8 mouse cellular contexts compared by ENCODE assay signal in genomic region chr5:120612822-120613604, GRCm38 (mm10). TPM values are rescaled to one million over a fixed set of nuclear protein-coding genes. Genes with fewer than 3 reads are reported as not detected.
DNase-seq lines count a peak whose midpoint lies in the region; ATAC-seq and TF ChIP-seq lines count a peak whose summit lies in the region.

No protein-coding gene starts in this region.

- H3K27ac ChIP-seq in CH12.LX (ENCODE audit: insufficient read depth, low read depth), result peak overlapping the region; percentile 73
- peak overlapping the region; percentile 71; the same call in 1 of the 2 replicates for H3K27ac ChIP-seq in forebrain, embryonic 11.5 days (ENCODE audit: low read depth, low read length)
- H3K27ac ChIP-seq in heart, embryonic 16.5 days (ENCODE audit: low read length), result peak overlapping the region; percentile 81
- H3K27ac ChIP-seq in liver, embryonic 15.5 days (replicated peaks), result peak overlapping the region; percentile 86
- 0 out of 2 replicates have a peak overlapping the region, but pooled peaks have one; percentile 57 for H3K27ac ChIP-seq in neural tube, embryonic 12.5 days

- no peak for TF ChIP-seq RAD21 in CH12.LX (IDR thresholded peaks at IDR 0.05; ENCODE audit: low read depth, low read length)

- in situ Hi-C loops in CH12.LX (cut with MboI; ENCODE audit: low pct_ligation_motif_present, low pct_unique_long_range_greater_than_20kb, low sequenced_read_pairs), result loop anchor here (25.0 kb wide), 2 partner anchors 351 to 476 kb away; no protein-coding TSS in a partner anchor

- WGBS in forebrain, embryonic 11.5 days, result under 1% methylated on average over 69 of the region's 69 CpGs
- under 1% methylated on average over 69 of the region's 69 CpGs for WGBS in heart, embryonic 16.5 days
- under 1% methylated on average over 69 of the region's 69 CpGs for WGBS in liver, embryonic 15.5 days (ENCODE audit: insufficient replicate concordance)
- under 1% methylated on average over 69 of the region's 69 CpGs for WGBS in neural tube, embryonic 12.5 days

- ATAC-seq in forebrain, embryonic 11.5 days (replicated peaks; ENCODE audit: low FRiP score), result peak; percentile 93
- peak; percentile 91 for ATAC-seq in heart, embryonic 16.5 days (replicated peaks; ENCODE audit: extremely low read depth, insufficient read depth, low FRiP score)
- peak; percentile 90 for ATAC-seq in liver, embryonic 15.5 days (ENCODE audit: insufficient read depth)
- peak; percentile 92 for ATAC-seq in neural tube, embryonic 12.5 days (ENCODE audit: low FRiP score, low read depth)

- no peak for TF ChIP-seq CTCF in CH12.LX (conservative IDR thresholded peaks at IDR 0.05 in 1 of 2, IDR thresholded peaks at IDR 0.05 in 1 of 2; ENCODE audit: low read depth in 2 of 2, low read length in 2 of 2)

- H3K4me1 ChIP-seq in CH12.LX (ENCODE audit: control insufficient read depth in 1 of 2, insufficient read depth in 2 of 2), result peaks cover 5 to 21% of the 10 kb centered on the region in 2 experiments; a peak in 3 of 4 replicates
- peaks cover 4% of the 10 kb centered on the region; the same call in 1 of the 2 replicates for H3K4me1 ChIP-seq in forebrain, embryonic 11.5 days (replicated peaks; ENCODE audit: control insufficient read depth, insufficient read depth, low read length)
- H3K4me1 ChIP-seq in heart, embryonic 16.5 days (ENCODE audit: control insufficient read depth, insufficient read depth, low read length), result peaks cover 14% of the 10 kb centered on the region
- H3K4me1 ChIP-seq in liver, embryonic 15.5 days (replicated peaks), result peaks cover 34% of the 10 kb centered on the region
- H3K4me1 ChIP-seq in neural tube, embryonic 12.5 days, result peaks cover 18% of the 10 kb centered on the region

- no peaks in the 10 kb centered on the region for H3K27me3 ChIP-seq in CH12.LX (replicated peaks)
- H3K27me3 ChIP-seq in forebrain, embryonic 11.5 days (ENCODE audit: control insufficient read depth, insufficient read depth, low read length), result no peaks in the 10 kb centered on the region
- H3K27me3 ChIP-seq in heart, embryonic 16.5 days (ENCODE audit: control insufficient read depth, insufficient read depth, low read length), result no peaks in the 10 kb centered on the region
- no peaks in the 10 kb centered on the region for H3K27me3 ChIP-seq in liver, embryonic 15.5 days
- H3K27me3 ChIP-seq in neural tube, embryonic 12.5 days (replicated peaks), result no peaks in the 10 kb centered on the region

- H3K9me3 ChIP-seq in CH12.LX (replicated peaks; ENCODE audit: low read length), result peaks cover 2% of the 10 kb centered on the region
- H3K9me3 ChIP-seq in forebrain, embryonic 11.5 days (ENCODE audit: control insufficient read depth, low read length), result peaks cover 5% of the 10 kb centered on the region
- peaks cover 5% of the 10 kb centered on the region for H3K9me3 ChIP-seq in heart, embryonic 16.5 days (replicated peaks; ENCODE audit: control insufficient read depth, low read length)
- H3K9me3 ChIP-seq in liver, embryonic 15.5 days (replicated peaks), result 0 out of 2 replicates have a peak, but pooled peaks cover 4% of the 10 kb centered on the region
- H3K9me3 ChIP-seq in neural tube, embryonic 12.5 days, result peaks cover 8% of the 10 kb centered on the region; the same call in 1 of the 2 replicates

- dilution Hi-C loops in CH12.LX (cut with MboI; ENCODE audit: extremely low pct_ligation_motif_present, extremely low pct_unique_long_range_greater_than_20kb, low sequenced_read_pairs), result no loop called here

- peak overlapping the region; percentile 74 for H3K9ac ChIP-seq in CH12.LX (ENCODE audit: insufficient read depth, low read depth)
- H3K9ac ChIP-seq in forebrain, embryonic 11.5 days (ENCODE audit: low read length), result peak overlapping the region; percentile 67
- peak overlapping the region; percentile 67 for H3K9ac ChIP-seq in heart, embryonic 16.5 days (ENCODE audit: low read length)
- peak overlapping the region; percentile 61 for H3K9ac ChIP-seq in liver, embryonic 15.5 days
- peak overlapping the region; percentile 61 for H3K9ac ChIP-seq in neural tube, embryonic 12.5 days

- peaks cover 16 to 58% of the 10 kb centered on the region in 2 experiments for H3K36me3 ChIP-seq in CH12.LX (replicated peaks in 1 of 2; ENCODE audit: control insufficient read depth in 1 of 2, insufficient read depth in 1 of 2, low read length in 1 of 2)
- H3K36me3 ChIP-seq in forebrain, embryonic 11.5 days (ENCODE audit: control insufficient read depth, insufficient read depth, low read length), result peaks cover 8% of the 10 kb centered on the region
- peaks cover 17% of the 10 kb centered on the region for H3K36me3 ChIP-seq in heart, embryonic 16.5 days (ENCODE audit: control insufficient read depth, insufficient read depth)
- peaks cover 24% of the 10 kb centered on the region for H3K36me3 ChIP-seq in liver, embryonic 15.5 days (replicated peaks)
- H3K36me3 ChIP-seq in neural tube, embryonic 12.5 days, result peaks cover 31% of the 10 kb centered on the region

- TF ChIP-seq POLR2A in CH12.LX (IDR thresholded peaks at IDR 0.05; ENCODE audit: low read depth, low read length), result peak; percentile 97

- peak overlapping the region; percentile 32; the same call in 1 of the 2 replicates for H3K4me2 ChIP-seq in CH12.LX (ENCODE audit: insufficient read depth, low read depth, poor library complexity, severe bottlenecking)
- peak overlapping the region; percentile 65 for H3K4me2 ChIP-seq in forebrain, embryonic 11.5 days (ENCODE audit: low read depth, low read length, severe bottlenecking)
- H3K4me2 ChIP-seq in heart, embryonic 16.5 days (ENCODE audit: low read depth, low read length), result peak overlapping the region; percentile 90
- peak overlapping the region; percentile 92 for H3K4me2 ChIP-seq in liver, embryonic 15.5 days
- peak overlapping the region; percentile 81 for H3K4me2 ChIP-seq in neural tube, embryonic 12.5 days (replicated peaks)

- peak overlapping the region; percentile 80 to 98 (median 88) for H3K4me3 ChIP-seq in CH12.LX (replicated peaks in 1 of 3; ENCODE audit: low read depth in 2 of 3, low read length in 2 of 3, poor library complexity in 1 of 3)
- peak overlapping the region; percentile 70 for H3K4me3 ChIP-seq in forebrain, embryonic 11.5 days (ENCODE audit: low read depth, low read length)
- H3K4me3 ChIP-seq in heart, embryonic 16.5 days (ENCODE audit: low read length), result peak overlapping the region; percentile 60
- peak overlapping the region; percentile 81 for H3K4me3 ChIP-seq in liver, embryonic 15.5 days (replicated peaks)
- peak overlapping the region; percentile 71 for H3K4me3 ChIP-seq in neural tube, embryonic 12.5 days

- H3K79me2 ChIP-seq in CH12.LX (replicated peaks; ENCODE audit: control insufficient read depth, extremely low read depth, insufficient read depth, poor library complexity, severe bottlenecking), result peaks cover 35% of the 10 kb centered on the region

- no peak for TF ChIP-seq EP300 in CH12.LX (IDR thresholded peaks at IDR 0.05; ENCODE audit: low read length)

- peak; percentile 100 for DNase-seq in CH12.LX (ENCODE audit: extremely low read depth)
- DNase-seq in c-Kit-positive CD71-positive TER-119-negative erythroid progenitor cells, embryonic 14.5 days (ENCODE audit: low read depth), result peak; percentile 100
- peak; percentile 100 for DNase-seq in forebrain, embryonic 11.5 days (ENCODE audit: low spot score)
- peak; percentile 100 for DNase-seq in kidney, postnatal 36 days
- DNase-seq in telencephalon, adult 2 months (ENCODE audit: low read depth, low spot score), result peak; percentile 100

RNA-seq across cellular contexts. Expression of gene Ddx54, which starts 0.5 kb away (rescaled TPM):
- 83.6 and 93.6 TPM in 2 replicates for total RNA-seq in CH12.LX (2012; rRNA removed)
- 56.6 and 63.7 TPM in 2 replicates for total RNA-seq in CH12.LX (2014; rRNA removed)
- polyA plus RNA-seq in CH12.LX (2012; ENCODE audit: insufficient read length, low read depth), result 91.8 and 96.8 TPM in 2 replicates
- 45.2 and 45.7 TPM in 2 replicates for polyA plus RNA-seq in forebrain, embryonic 11.5 days (2014; fragmentation: Nextera tagmentation; extraction: Ambion mirVana)
- polyA plus RNA-seq in heart, embryonic 16.5 days (2015; fragmentation: Nextera tagmentation; extraction: Ambion mirVana), result 30.2 and 35.0 TPM in 2 replicates
- polyA plus RNA-seq in liver, embryonic 15.5 days (2015; fragmentation: Nextera tagmentation; extraction: Ambion mirVana), result 16.2 and 17.7 TPM in 2 replicates
- polyA plus RNA-seq in neural tube, embryonic 12.5 days (2016; fragmentation: Nextera tagmentation; extraction: Ambion mirVana), result 57.8 and 58.3 TPM in 2 replicates

RNA-seq across cellular contexts. Expression of gene Rita1, which starts 0.6 kb away (rescaled TPM):
- total RNA-seq in CH12.LX (2012; rRNA removed) (6.3 and 7.3 TPM in 2 replicates), CH12.LX (2014; rRNA removed) (6.2 and 7.3 TPM in 2 replicates)
- polyA plus RNA-seq in CH12.LX (2012; ENCODE audit: insufficient read length, low read depth), result 10.2 and 10.8 TPM in 2 replicates
- 10.2 and 10.6 TPM in 2 replicates for polyA plus RNA-seq in forebrain, embryonic 11.5 days (2014; fragmentation: Nextera tagmentation; extraction: Ambion mirVana)
- polyA plus RNA-seq in heart, embryonic 16.5 days (2015; fragmentation: Nextera tagmentation; extraction: Ambion mirVana), result 13.2 and 14.0 TPM in 2 replicates
- polyA plus RNA-seq in liver, embryonic 15.5 days (2015; fragmentation: Nextera tagmentation; extraction: Ambion mirVana), result 4.0 TPM in 2 replicates
- 19.1 and 20.1 TPM in 2 replicates for polyA plus RNA-seq in neural tube, embryonic 12.5 days (2016; fragmentation: Nextera tagmentation; extraction: Ambion mirVana)

RNA-seq across cellular contexts. Expression of gene Cfap73, which starts 21.0 kb away (rescaled TPM):
- total RNA-seq in CH12.LX (2012; rRNA removed) (not detected in 2 replicates), CH12.LX (2014; rRNA removed) (not detected in 2 replicates)
- polyA plus RNA-seq in CH12.LX (2012; ENCODE audit: insufficient read length, low read depth), result 0.26 TPM in 1 of 2 replicates, not detected in the other
- polyA plus RNA-seq in forebrain, embryonic 11.5 days (2014; fragmentation: Nextera tagmentation; extraction: Ambion mirVana), result not detected in 2 replicates
- 0.49 TPM in 1 of 2 replicates, not detected in the other for polyA plus RNA-seq in heart, embryonic 16.5 days (2015; fragmentation: Nextera tagmentation; extraction: Ambion mirVana)
- not detected in 2 replicates for polyA plus RNA-seq in liver, embryonic 15.5 days (2015; fragmentation: Nextera tagmentation; extraction: Ambion mirVana)
- polyA plus RNA-seq in neural tube, embryonic 12.5 days (2016; fragmentation: Nextera tagmentation; extraction: Ambion mirVana), result not detected in 2 replicates

RNA-seq across cellular contexts. Expression of gene Iqcd, which starts 24.2 kb away (rescaled TPM):
- total RNA-seq in CH12.LX (2012; rRNA removed) (0.25 and 0.59 TPM in 2 replicates), CH12.LX (2014; rRNA removed) (not detected in 2 replicates)
- 0.35 and 0.77 TPM in 2 replicates for polyA plus RNA-seq in CH12.LX (2012; ENCODE audit: insufficient read length, low read depth)
- polyA plus RNA-seq in forebrain, embryonic 11.5 days (2014; fragmentation: Nextera tagmentation; extraction: Ambion mirVana), result 1.1 TPM in 2 replicates
- 0.36 and 0.42 TPM in 2 replicates for polyA plus RNA-seq in heart, embryonic 16.5 days (2015; fragmentation: Nextera tagmentation; extraction: Ambion mirVana)
- 0.90 and 1.2 TPM in 2 replicates for polyA plus RNA-seq in liver, embryonic 15.5 days (2015; fragmentation: Nextera tagmentation; extraction: Ambion mirVana)
- 0.70 and 0.93 TPM in 2 replicates for polyA plus RNA-seq in neural tube, embryonic 12.5 days (2016; fragmentation: Nextera tagmentation; extraction: Ambion mirVana)

RNA-seq across cellular contexts. Expression of gene Tpcn1, which starts 24.5 kb away (rescaled TPM):
- total RNA-seq in CH12.LX (2012; rRNA removed) (1.9 and 2.2 TPM in 2 replicates), CH12.LX (2014; rRNA removed) (0.90 and 1.0 TPM in 2 replicates)
- 4.2 and 5.4 TPM in 2 replicates for polyA plus RNA-seq in CH12.LX (2012; ENCODE audit: insufficient read length, low read depth)
- polyA plus RNA-seq in forebrain, embryonic 11.5 days (2014; fragmentation: Nextera tagmentation; extraction: Ambion mirVana), result 14.5 and 14.6 TPM in 2 replicates
- polyA plus RNA-seq in heart, embryonic 16.5 days (2015; fragmentation: Nextera tagmentation; extraction: Ambion mirVana), result 14.5 TPM in 2 replicates
- polyA plus RNA-seq in liver, embryonic 15.5 days (2015; fragmentation: Nextera tagmentation; extraction: Ambion mirVana), result 22.7 and 26.4 TPM in 2 replicates
- polyA plus RNA-seq in neural tube, embryonic 12.5 days (2016; fragmentation: Nextera tagmentation; extraction: Ambion mirVana), result 19.4 and 21.7 TPM in 2 replicates

Comparison
In these comparisons a context has a peak if more than half of its experiments do, and no peak if none do; other contexts are left out.
1. Peak in every context shown above with its lines: DNase-seq, ATAC-seq, H3K4me3 ChIP-seq and H3K27ac ChIP-seq.
2. H3K4me2 ChIP-seq: peak in every context shown above with its lines; median percentile 92 in liver, embryonic 15.5 days; 90 in heart, embryonic 16.5 days; 81 in neural tube, embryonic 12.5 days; 65 in forebrain, embryonic 11.5 days; 32 in CH12.LX.